Mouse (Mus musculus): Measurements from ENCODE around the gene V1ra8. TPM values are rescaled to one million over a fixed set of nuclear protein-coding genes. Genes with fewer than 3 reads are reported as not detected.

V1ra8 gene
- polyA plus RNA-seq (2015; fragmentation: Illumina TruSeq; extraction: RNeasy Lipid Tissue Mini Kit (QIAGEN cat#74804); ENCODE audit: low read depth, low replicate concordance) = not detected

DNA sequence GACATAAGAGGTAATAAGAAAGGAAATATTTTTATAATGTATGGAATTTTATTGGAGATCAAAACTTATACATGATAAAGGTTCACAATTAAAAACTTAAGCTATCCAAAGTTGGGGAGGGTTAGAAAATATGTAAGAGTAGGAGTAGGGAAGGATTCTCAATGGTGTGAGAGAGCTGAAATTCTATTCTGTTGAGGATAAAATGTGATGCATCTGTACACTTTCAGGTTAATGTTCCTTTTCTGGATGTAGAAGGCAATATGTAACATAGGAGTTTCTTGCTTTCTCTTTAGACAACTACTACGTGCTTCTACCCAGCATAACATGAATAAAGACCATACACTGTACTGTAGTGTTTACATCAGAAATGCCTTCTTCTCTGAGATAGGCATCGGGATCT is at the start of gene V1ra8:
TSS of gene V1ra8 (plus strand) at position 301 of the 400 bp plus-strand sequence.

GRCm38 (mm10) chr6:90174508-90174907 is 28.1 kb upstream of the V1ra8 start, which contains the start of gene Vmn1r52:
Gene Vmn1r52 (plus strand): TSS chr6:90174808.

GRCm38 (mm10) chr6:90224338-90224737 is 21.7 kb downstream of the V1ra8 start, which contains the start of gene Vmn1r53:
Gene Vmn1r53 (minus strand): TSS chr6:90224438.

GRCm38 (mm10) chr6:90246000-90246399 is 43.4 kb downstream of the V1ra8 start, which contains the start of gene Vmn1r54:
Gene Vmn1r54 (plus strand): TSS chr6:90246300.

Other genes starting within 250 kb of the V1ra8 start
- gene Vmn1r46, start 233.5 kb upstream of the V1ra8 start, polyA plus RNA-seq (2015; fragmentation: Illumina TruSeq; extraction: RNeasy Lipid Tissue Mini Kit (QIAGEN cat#74804); ENCODE audit: low read depth, low replicate concordance) = not detected
- gene Vmn1r47, start 186.6 kb upstream of the V1ra8 start, polyA plus RNA-seq (2015; fragmentation: Illumina TruSeq; extraction: RNeasy Lipid Tissue Mini Kit (QIAGEN cat#74804); ENCODE audit: low read depth, low replicate concordance) = not detected
- not detected for gene Vmn1r48, start 166.0 kb upstream of the V1ra8 start, polyA plus RNA-seq (2015; fragmentation: Illumina TruSeq; extraction: RNeasy Lipid Tissue Mini Kit (QIAGEN cat#74804); ENCODE audit: low read depth, low replicate concordance)
- not detected for gene Vmn1r49, start 124.3 kb upstream of the V1ra8 start, polyA plus RNA-seq (2015; fragmentation: Illumina TruSeq; extraction: RNeasy Lipid Tissue Mini Kit (QIAGEN cat#74804); ENCODE audit: low read depth, low replicate concordance)
- not detected for gene Vmn1r50, start 101.4 kb upstream of the V1ra8 start, polyA plus RNA-seq (2015; fragmentation: Illumina TruSeq; extraction: RNeasy Lipid Tissue Mini Kit (QIAGEN cat#74804); ENCODE audit: low read depth, low replicate concordance)
- gene Vmn1r51, start 80.2 kb upstream of the V1ra8 start, polyA plus RNA-seq (2015; fragmentation: Illumina TruSeq; extraction: RNeasy Lipid Tissue Mini Kit (QIAGEN cat#74804); ENCODE audit: low read depth, low replicate concordance) = not detected
- gene Vmn1r52, start 28.0 kb upstream of the V1ra8 start, polyA plus RNA-seq (2015; fragmentation: Illumina TruSeq; extraction: RNeasy Lipid Tissue Mini Kit (QIAGEN cat#74804); ENCODE audit: low read depth, low replicate concordance) = not detected
- not detected for gene Vmn1r53, start 21.6 kb downstream of the V1ra8 start, polyA plus RNA-seq (2015; fragmentation: Illumina TruSeq; extraction: RNeasy Lipid Tissue Mini Kit (QIAGEN cat#74804); ENCODE audit: low read depth, low replicate concordance)
- not detected for gene Vmn1r54, start 43.5 kb downstream of the V1ra8 start, polyA plus RNA-seq (2015; fragmentation: Illumina TruSeq; extraction: RNeasy Lipid Tissue Mini Kit (QIAGEN cat#74804); ENCODE audit: low read depth, low replicate concordance)
- gene BC048671, start 98.4 kb downstream of the V1ra8 start, polyA plus RNA-seq (2015; fragmentation: Illumina TruSeq; extraction: RNeasy Lipid Tissue Mini Kit (QIAGEN cat#74804); ENCODE audit: low read depth, low replicate concordance) = not detected
- gene Chst13, start 122.4 kb downstream of the V1ra8 start, polyA plus RNA-seq (2015; fragmentation: Illumina TruSeq; extraction: RNeasy Lipid Tissue Mini Kit (QIAGEN cat#74804); ENCODE audit: low read depth, low replicate concordance) = not detected
- gene Uroc1, start 130.5 kb downstream of the V1ra8 start, polyA plus RNA-seq (2015; fragmentation: Illumina TruSeq; extraction: RNeasy Lipid Tissue Mini Kit (QIAGEN cat#74804); ENCODE audit: low read depth, low replicate concordance) = not detected
- gene Zxdc, start 166.7 kb downstream of the V1ra8 start, polyA plus RNA-seq (2015; fragmentation: Illumina TruSeq; extraction: RNeasy Lipid Tissue Mini Kit (QIAGEN cat#74804); ENCODE audit: low read depth, low replicate concordance) = 16.2 TPM
- gene Cfap100, start 226.0 kb downstream of the V1ra8 start, polyA plus RNA-seq (2015; fragmentation: Illumina TruSeq; extraction: RNeasy Lipid Tissue Mini Kit (QIAGEN cat#74804); ENCODE audit: low read depth, low replicate concordance) = 4.2 TPM